Mouse (Mus musculus) embryonic fibroblast, embryonic 13.5 days (primary cell): ENCODE results near the gene Ppp6r3. TPM values are rescaled to one million over a fixed set of nuclear protein-coding genes. Genes with fewer than 3 reads are reported as not detected.

ENCODE experiments used
- H3K27ac ChIP-seq: 2 replicates; pipeline ENCODE4 v1.5.1; 2012; ENCODE audit warnings: low read length, control low read depth, inconsistent platforms; ENCODE audit not compliant: insufficient read depth
- H3K4me1 ChIP-seq: 2 replicates; pipeline ENCODE4 v1.6.1; 2011; ENCODE audit warnings: low read length; ENCODE audit not compliant: control insufficient read depth, insufficient read depth
- H3K4me3 ChIP-seq: 2 replicates; pipeline ENCODE4 v1.5.1; 2011; ENCODE audit warnings: mild to moderate bottlenecking, control low read depth, low read length; ENCODE audit not compliant: insufficient read depth
- CTCF ChIP-seq: IDR thresholded peaks from 2 replicates; pipeline ENCODE4 v1.5.1; 2011; ENCODE audit warnings: mild to moderate bottlenecking, control low read depth, low read length, moderate library complexity, borderline replicate concordance; ENCODE audit not compliant: insufficient read depth
- POLR2A ChIP-seq: IDR thresholded peaks from 2 replicates; pipeline ENCODE4 v1.6.1; 2011; ENCODE audit warnings: low read depth, mild to moderate bottlenecking, control low read depth, low read length, moderate library complexity
- polyA plus RNA-seq: library from polyadenylated mRNA; stranded (reverse); fragments of >200 nt; gene quantifications from 2 replicates; pipeline ENCODE4 v1.2.4, GENCODE M21; 2011; ENCODE audit warnings: low read depth; ENCODE audit not compliant: missing spikeins, insufficient read length

Ppp6r3 gene
- polyA plus RNA-seq, 1 experiment = 69.4 TPM

- Histone ChIP-seq H3K4me1 (peaks cover 4% of the 10 kb centered on the region; the same call in 1 of the 2 replicates), H3K27ac (no peak overlapping the region), H3K4me3 (no peak overlapping the region)
- no peak for TF ChIP-seq CTCF
- no peak for TF ChIP-seq POLR2A
Measured at GRCm38 (mm10) chr19:3422488-3422887, 153.1 kb downstream of the Ppp6r3 start.

- no peak overlapping the region for H3K4me3 ChIP-seq
- H3K27ac ChIP-seq = no peak overlapping the region
- H3K4me1 ChIP-seq = peaks cover 4% of the 10 kb centered on the region; the same call in 1 of the 2 replicates
- TF ChIP-seq POLR2A (no peak), CTCF (no peak)
Measured at GRCm38 (mm10) chr19:3419251-3419650, 156.3 kb downstream of the Ppp6r3 start.

- no peaks in the 10 kb centered on the region; the same call in 1 of the 2 replicates for H3K4me1 ChIP-seq
- no peak for TF ChIP-seq POLR2A
- TF ChIP-seq CTCF = no peak
- no peak within 1 kb of the TSS for H3K27ac ChIP-seq
- H3K4me3 ChIP-seq = no peak within 1 kb of the TSS
Measured at GRCm38 (mm10) chr19:3414268-3414733, 161.2 kb downstream of the Ppp6r3 start, which contains the start of gene Gal. Gene Gal, minus strand, starts transcription at chr19:3414544.

DNA sequence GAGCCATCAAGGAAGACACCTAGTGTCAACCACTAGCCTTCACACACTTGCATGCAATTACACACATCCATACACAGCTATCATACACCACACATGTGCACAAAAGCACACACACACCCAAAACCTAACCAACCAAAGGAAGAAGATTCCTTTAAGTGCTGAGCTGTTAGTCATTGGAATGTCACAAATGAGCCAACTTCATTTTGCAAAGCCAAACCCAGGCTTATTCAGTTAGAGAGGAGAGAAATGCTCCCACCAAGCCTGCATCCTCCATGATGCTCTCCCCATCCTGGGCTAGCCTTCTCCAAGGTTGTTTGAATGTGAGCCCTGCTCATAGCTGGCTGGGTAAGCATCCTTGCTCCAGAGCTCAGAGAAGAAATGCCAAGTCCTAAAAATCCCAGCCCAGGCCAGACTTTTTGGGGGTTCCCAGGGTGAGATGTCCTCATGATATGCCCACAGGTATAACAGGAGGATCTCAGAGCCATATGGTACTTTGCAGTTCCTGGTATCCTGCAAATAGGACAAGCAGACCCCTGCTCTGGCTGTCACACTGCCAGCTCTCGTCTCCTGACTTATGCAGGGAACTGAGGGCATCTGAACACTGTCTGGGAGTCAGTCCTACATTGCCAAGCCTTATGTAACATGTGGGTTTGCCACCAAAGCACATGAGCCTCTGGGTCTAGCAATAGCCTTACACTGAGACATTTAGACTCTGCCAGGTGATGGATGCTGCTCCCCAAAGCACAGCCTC lies 169.8 kb downstream of the Ppp6r3 start:
- H3K4me1 ChIP-seq = peaks cover 10% of the 10 kb centered on the region
- H3K4me3 ChIP-seq = no peak overlapping the region
- H3K27ac ChIP-seq = no peak overlapping the region
- TF ChIP-seq CTCF (no peak), POLR2A (no peak)

Other genes starting within 250 kb of the Ppp6r3 start
- gene Tesmin, start 186.9 kb downstream of the Ppp6r3 start, polyA plus RNA-seq = 0.30 and 0.61 TPM in 2 replicates
- gene Gal, start 161.2 kb downstream of the Ppp6r3 start, polyA plus RNA-seq = not detected in 2 replicates
- 32.0 and 32.7 TPM in 2 replicates for gene Lrp5, start 110.8 kb upstream of the Ppp6r3 start, polyA plus RNA-seq
- gene 1810055G02Rik, start 132.5 kb upstream of the Ppp6r3 start, polyA plus RNA-seq = 53.5 and 57.9 TPM in 2 replicates
- 36.9 and 47.1 TPM in 2 replicates for gene Kmt5b, start 191.7 kb upstream of the Ppp6r3 start, polyA plus RNA-seq